Mouse (Mus musculus) neutrophil, adult 83 days (primary cell): ENCODE results near the gene Cfap126. TPM values are rescaled to one million over a fixed set of nuclear protein-coding genes. Genes with fewer than 3 reads are reported as not detected.

Source experiments
- total RNA-seq, 2 experiments: library from RNA; stranded (reverse); gene quantifications; one replicate each; pipeline ENCODE4 v1.2.4; 2023

Gene Cfap126
- total RNA-seq: under 1 TPM in 1 of 2 experiments, not detected in 1; 0.48 TPM

GRCm38 (mm10) chr1:171113873-171114299, at the start of gene Cfap126:
Gene Cfap126, plus strand, starts transcription at chr1:171113918.

GRCm38 (mm10) chr1:171064491-171065242, 49.1 kb upstream of the Cfap126 start, which contains the start of gene Fcgr3:
Gene Fcgr3, minus strand, starts transcription at chr1:171064935.

GRCm38 (mm10) chr1:171149974-171150760, 36.4 kb downstream of the Cfap126 start, which contains the start of the genes Sdhc and Mpz:
Gene Sdhc, minus strand, starts transcription at chr1:171150603.
Gene Mpz, plus strand, starts transcription at chr1:171150711.

Other genes starting within 250 kb of the Cfap126 start
- gene Atf6, start 246.1 kb upstream of the Cfap126 start, total RNA-seq: 10 to 100 TPM; 20.0 to 23.1 TPM
- not detected for gene Gm26620, start 228.9 kb upstream of the Cfap126 start, total RNA-seq
- 1 to 10 TPM; 4.4 to 8.2 TPM for gene Dusp12, start 228.4 kb upstream of the Cfap126 start, total RNA-seq
- not detected for gene Fcrlb, start 201.0 kb upstream of the Cfap126 start, total RNA-seq
- 1 to 10 TPM; 2.5 to 3.7 TPM for gene Fcrla, start 186.3 kb upstream of the Cfap126 start, total RNA-seq
- gene Fcgr2b, start 137.4 kb upstream of the Cfap126 start, total RNA-seq: 100 to 1,000 TPM in 1 of 2 experiments, 10 to 100 TPM in 1; 92.8 to 105 TPM
- gene Fcgr4, start 95.0 kb upstream of the Cfap126 start, total RNA-seq: 10 to 100 TPM; 69.2 to 69.8 TPM
- 100 to 1,000 TPM; 397 to 420 TPM for gene Fcgr3, start 49.0 kb upstream of the Cfap126 start, total RNA-seq
- gene Sdhc, start 36.7 kb downstream of the Cfap126 start, total RNA-seq: 10 to 100 TPM; 90.5 to 99.9 TPM
- not detected for gene Mpz, start 36.8 kb downstream of the Cfap126 start, total RNA-seq
- 1 to 10 TPM in 1 of 2 experiments, under 1 TPM in 1; 0.44 to 1.1 TPM for gene Pcp4l1, start 82.3 kb downstream of the Cfap126 start, total RNA-seq
- gene Nr1i3, start 100.1 kb downstream of the Cfap126 start, total RNA-seq: not detected
- 10 to 100 TPM; 12.6 to 13.3 TPM for gene Tomm40l, start 108.6 kb downstream of the Cfap126 start, total RNA-seq
- not detected for gene Apoa2, start 111.1 kb downstream of the Cfap126 start, total RNA-seq
- 1,000 to 10,000 TPM in 1 of 2 experiments, 100 to 1,000 TPM in 1; 983 to 1,080 TPM for gene Fcer1g, start 120.4 kb downstream of the Cfap126 start, total RNA-seq
- gene Adamts4, start 136.5 kb downstream of the Cfap126 start, total RNA-seq: not detected
- 100 to 1,000 TPM in 1 of 2 experiments, 10 to 100 TPM in 1; 98.7 to 109 TPM for gene Ndufs2, start 137.5 kb downstream of the Cfap126 start, total RNA-seq
- gene B4galt3, start 156.4 kb downstream of the Cfap126 start, total RNA-seq: 100 to 1,000 TPM; 117 to 119 TPM
- 10 to 100 TPM; 80.1 to 81.5 TPM for gene Ppox, start 167.3 kb downstream of the Cfap126 start, total RNA-seq
- 10 to 100 TPM; 31.7 to 36.2 TPM for gene Usp21, start 174.1 kb downstream of the Cfap126 start, total RNA-seq
- 10 to 100 TPM; 46.1 to 47.0 TPM for gene Ufc1, start 181.1 kb downstream of the Cfap126 start, total RNA-seq
- 10 to 100 TPM; 27.2 to 28.6 TPM for gene Dedd, start 215.2 kb downstream of the Cfap126 start, total RNA-seq
- gene Nit1, start 231.7 kb downstream of the Cfap126 start, total RNA-seq: 10 to 100 TPM; 16.6 to 23.2 TPM
- gene Pfdn2, start 231.8 kb downstream of the Cfap126 start, total RNA-seq: 10 to 100 TPM; 30.1 to 30.6 TPM
- not detected for gene Klhdc9, start 246.9 kb downstream of the Cfap126 start, total RNA-seq